Mouse (Mus musculus): Measurements from ENCODE around the gene Rbmx2. TPM values are rescaled to one million over a fixed set of nuclear protein-coding genes. Genes with fewer than 3 reads are reported as not detected.

Rbmx2 gene
- polyA plus RNA-seq, 1 experiment from 2014 or later, result 14.5 TPM

Other genes starting within 250 kb of the Rbmx2 start
- 8.4 and 11.2 TPM in 2 replicates for gene Elf4, start 231.9 kb upstream of the Rbmx2 start, polyA plus RNA-seq (2015; fragmentation: Nextera tagmentation; extraction: Ambion mirVana)
- gene Aifm1, start 181.4 kb upstream of the Rbmx2 start, polyA plus RNA-seq (2015; fragmentation: Nextera tagmentation; extraction: Ambion mirVana), result 102 and 115 TPM in 2 replicates
- 4.9 and 5.0 TPM in 2 replicates for gene Rab33a, start 175.7 kb upstream of the Rbmx2 start, polyA plus RNA-seq (2015; fragmentation: Nextera tagmentation; extraction: Ambion mirVana)
- 4.8 and 5.8 TPM in 2 replicates for gene Zfp280c, start 100.5 kb upstream of the Rbmx2 start, polyA plus RNA-seq (2015; fragmentation: Nextera tagmentation; extraction: Ambion mirVana)
- gene Slc25a14, start 71.6 kb upstream of the Rbmx2 start, polyA plus RNA-seq (2015; fragmentation: Nextera tagmentation; extraction: Ambion mirVana), result 6.6 and 8.7 TPM in 2 replicates
- not detected in 2 replicates for gene Gpr119, start 20.5 kb upstream of the Rbmx2 start, polyA plus RNA-seq (2015; fragmentation: Nextera tagmentation; extraction: Ambion mirVana)
- gene Gm595, start 182.7 kb downstream of the Rbmx2 start, polyA plus RNA-seq (2015; fragmentation: Nextera tagmentation; extraction: Ambion mirVana), result not detected in 2 replicates